Comparison of ENCODE assay signal across 8 mouse cellular contexts in the genomic region with DNA sequence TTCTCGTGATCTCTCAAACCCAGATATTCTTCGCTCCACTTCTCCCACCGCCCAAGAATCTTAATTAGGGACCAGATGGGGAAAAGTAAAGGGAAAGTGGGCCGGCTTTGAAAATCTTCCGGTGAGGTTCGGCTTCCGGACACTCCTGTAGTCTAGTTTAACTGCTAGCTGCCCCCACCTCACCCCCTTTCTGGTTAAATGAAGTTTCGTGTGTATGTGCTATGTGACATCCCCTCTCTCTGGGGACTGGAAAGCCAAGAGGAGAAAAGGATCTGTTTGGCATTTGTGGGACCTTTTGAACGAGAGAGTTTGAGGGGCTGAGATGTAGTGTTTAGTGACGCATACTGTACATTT. TPM values are rescaled to one million over a fixed set of nuclear protein-coding genes. Genes with fewer than 3 reads are reported as not detected.
DNase-seq lines count a peak whose midpoint lies in the region; ATAC-seq and TF ChIP-seq lines count a peak whose summit lies in the region.

Gm20604 (minus strand) TSS at position 270 of the 354 bp plus-strand sequence.

- intact Hi-C loops in heart, postnatal 10 days (cut with DNase I) = loop anchor here (5.0 kb wide), 1 partner anchor 119 kb away; the partner anchor contains the start of gene Btbd7
- intact Hi-C loops in left cerebral cortex, postnatal 4 days (cut with DNase I) = no loop called here

- H3K9me3 ChIP-seq in heart, embryonic 12.5 days (replicated peaks) = no peaks in the 10 kb centered on the region
- H3K9me3 ChIP-seq in ES-E14 (ENCODE audit: control insufficient read depth, insufficient read depth, low read depth, low read length) = no peaks in the 10 kb centered on the region
- no peaks in the 10 kb centered on the region for H3K9me3 ChIP-seq in forebrain, embryonic 14.5 days (replicated peaks; ENCODE audit: control insufficient read depth, low read length)
- no peaks in the 10 kb centered on the region for H3K9me3 ChIP-seq in neural tube, embryonic 14.5 days (ENCODE audit: control insufficient read depth, low read length)

- H3K27ac ChIP-seq in heart, embryonic 12.5 days (ENCODE audit: poor library complexity, severe bottlenecking) = peak within 1 kb of the TSS; percentile 82
- H3K27ac ChIP-seq in ES-E14 (ENCODE audit: insufficient read depth, low read depth, low read length, poor library complexity, severe bottlenecking) = peak within 1 kb of the TSS; percentile 92
- peak within 1 kb of the TSS; percentile 78 for H3K27ac ChIP-seq in forebrain, embryonic 14.5 days (ENCODE audit: low read depth, low read length)
- H3K27ac ChIP-seq in neural tube, embryonic 14.5 days (ENCODE audit: low read depth, low read length) = peak within 1 kb of the TSS; percentile 81

- H3K4me1 ChIP-seq in heart, embryonic 12.5 days (replicated peaks) = peaks cover 27% of the 10 kb centered on the region
- H3K4me1 ChIP-seq in ES-E14 (ENCODE audit: control insufficient read depth in 2 of 2, insufficient read depth in 2 of 2, low read length in 2 of 2, poor library complexity in 1 of 2) = 0 out of 4 replicates have a peak, but pooled peaks cover 0 to 4% of the 10 kb centered on the region in 2 experiments
- H3K4me1 ChIP-seq in forebrain, embryonic 14.5 days (ENCODE audit: control insufficient read depth, insufficient read depth, low read length) = peaks cover 9% of the 10 kb centered on the region
- H3K4me1 ChIP-seq in neural tube, embryonic 14.5 days (ENCODE audit: control insufficient read depth, insufficient read depth, low read length) = peaks cover 14% of the 10 kb centered on the region

- peak within 1 kb of the TSS; percentile 79 for H3K4me3 ChIP-seq in heart, embryonic 12.5 days
- peak within 1 kb of the TSS; percentile 91 to 97 for H3K4me3 ChIP-seq in ES-E14 (ENCODE audit: insufficient read depth in 1 of 2, low read depth in 1 of 2, low read length in 2 of 2, poor library complexity in 1 of 2, severe bottlenecking in 1 of 2)
- peak within 1 kb of the TSS; percentile 80 for H3K4me3 ChIP-seq in forebrain, embryonic 14.5 days (ENCODE audit: low read depth, low read length)
- peak within 1 kb of the TSS; percentile 86 for H3K4me3 ChIP-seq in neural tube, embryonic 14.5 days (ENCODE audit: low read depth, low read length)

- in situ Hi-C loops in ES-E14 (cut with MboI; ENCODE audit: low sequenced_read_pairs in 2 of 2, unreplicated experiment in 2 of 2) = loop anchor here in 1 of 2 experiments (25.0 kb wide), 1 partner anchor 771 kb away; the partner anchor contains the start of gene Cpsf2

- no peak for ATAC-seq in heart, embryonic 12.5 days (ENCODE audit: insufficient number of reproducible peaks, low FRiP score)
- ATAC-seq in forebrain, embryonic 14.5 days = no peak
- no peak for ATAC-seq in neural tube, embryonic 14.5 days (ENCODE audit: low read depth)

- no peak for DNase-seq in heart, postnatal 10 days
- DNase-seq in ES-E14 (ENCODE audit: low read depth, low spot score) = no peak
- no peak for DNase-seq in forebrain, embryonic 14.5 days (ENCODE audit: low spot score)
- no peak for DNase-seq in left cerebral cortex, postnatal 4 days
- DNase-seq in spleen, postnatal 36 days (ENCODE audit: low spot score in 2 of 2) = no peak
- no peak for DNase-seq in embryo, embryonic 11 days

- under 1% methylated on average over 10 of the region's 10 CpGs for WGBS in heart, embryonic 12.5 days
- WGBS in forebrain, embryonic 14.5 days = under 1% methylated on average over 10 of the region's 10 CpGs
- under 1% methylated on average over 10 of the region's 10 CpGs for WGBS in neural tube, embryonic 14.5 days

- no peaks in the 10 kb centered on the region for H3K27me3 ChIP-seq in heart, embryonic 12.5 days (replicated peaks)
- no peaks in the 10 kb centered on the region for H3K27me3 ChIP-seq in forebrain, embryonic 14.5 days (replicated peaks; ENCODE audit: control insufficient read depth, insufficient read depth, low read length)
- H3K27me3 ChIP-seq in neural tube, embryonic 14.5 days (ENCODE audit: control insufficient read depth, insufficient read depth, low read length) = no peaks in the 10 kb centered on the region

- peak within 1 kb of the TSS; percentile 79 for H3K9ac ChIP-seq in heart, embryonic 12.5 days
- H3K9ac ChIP-seq in ES-E14 (ENCODE audit: insufficient read depth, low read depth, low read length, poor library complexity, severe bottlenecking) = peak within 1 kb of the TSS; percentile 95
- peak within 1 kb of the TSS; percentile 84 for H3K9ac ChIP-seq in forebrain, embryonic 14.5 days (ENCODE audit: low read length)
- H3K9ac ChIP-seq in neural tube, embryonic 14.5 days (replicated peaks; ENCODE audit: low read depth, low read length) = peak within 1 kb of the TSS; percentile 74

- H3K4me2 ChIP-seq in heart, embryonic 12.5 days = peak within 1 kb of the TSS; percentile 82
- peak within 1 kb of the TSS; percentile 91 for H3K4me2 ChIP-seq in forebrain, embryonic 14.5 days (ENCODE audit: low read length)
- H3K4me2 ChIP-seq in neural tube, embryonic 14.5 days (ENCODE audit: low read depth, low read length) = peak within 1 kb of the TSS; percentile 94

- H3K36me3 ChIP-seq in heart, embryonic 12.5 days = peaks cover 13% of the 10 kb centered on the region; the same call in 1 of the 2 replicates
- peaks cover 9% of the 10 kb centered on the region for H3K36me3 ChIP-seq in ES-E14 (ENCODE audit: control insufficient read depth, insufficient read depth, low read length, poor library complexity, severe bottlenecking)
- peaks cover 11% of the 10 kb centered on the region for H3K36me3 ChIP-seq in forebrain, embryonic 14.5 days (ENCODE audit: control insufficient read depth, insufficient read depth, low read length)
- no peaks in the 10 kb centered on the region for H3K36me3 ChIP-seq in neural tube, embryonic 14.5 days (ENCODE audit: control insufficient read depth, insufficient read depth, low read length)

TF ChIP-seq in ES-E14, 5 proteins besides CTCF, POLR2A, EP300 and RAD21:
- TF ChIP-seq MAFK (IDR thresholded peaks at IDR 0.05; ENCODE audit: insufficient read depth, low read depth, low read length) = no peak
- no peak for TF ChIP-seq CHD2 (IDR thresholded peaks at IDR 0.05; ENCODE audit: low read depth, low read length)

RNA-seq across cellular contexts. Expression of gene Gm20604, which starts in this region (rescaled TPM):
- polyA plus RNA-seq in heart, embryonic 12.5 days (2016; fragmentation: Nextera tagmentation; extraction: Ambion mirVana) = 19.1 and 19.5 TPM in 2 replicates
- 1 to 10 TPM; 5.0 to 5.4 TPM for total RNA-seq in heart, postnatal 10 days (2021)
- total RNA-seq in ES-E14 (2012; rRNA removed) = 8.7 and 10.1 TPM in 2 replicates
- 40.4 and 41.3 TPM in 2 replicates for polyA plus RNA-seq in forebrain, embryonic 14.5 days (2014; fragmentation: Nextera tagmentation; extraction: Ambion mirVana)
- total RNA-seq in left cerebral cortex, postnatal 4 days (2021) = 10 to 100 TPM; 17.0 to 17.4 TPM
- 50.7 and 57.1 TPM in 2 replicates for polyA plus RNA-seq in neural tube, embryonic 14.5 days (2014; fragmentation: Nextera tagmentation; extraction: Ambion mirVana)
